Mouse (Mus musculus) stomach, embryonic 14.5 days (tissue): ENCODE results near the gene Gps2. TPM values are rescaled to one million over a fixed set of nuclear protein-coding genes. Genes with fewer than 3 reads are reported as not detected.

Experiments
- ATAC-seq: fragments of 200-750 bp; cut with Nextera tagmentation; 2 replicates; pipeline ENCODE4 v1.8.0; 2017; ENCODE audit warnings: low read depth, moderate TSS enrichment; ENCODE audit not compliant: insufficient number of reproducible peaks, insufficient read depth, low FRiP score
- H3K27ac ChIP-seq: fragments of 300-500 bp; sonication (generic); 2 replicates; pipeline ENCODE4 v1.5.1; 2014; ENCODE audit warnings: mild to moderate bottlenecking, low read length, moderate library complexity, mixed read lengths
- H3K27me3 ChIP-seq: fragments of 300-500 bp; sonication (generic); 2 replicates; pipeline ENCODE4 v1.6.1; 2014; ENCODE audit warnings: low read length, control low read depth, mixed read lengths; ENCODE audit not compliant: control insufficient read depth, insufficient read depth
- H3K36me3 ChIP-seq: fragments of 300-500 bp; sonication (generic); 2 replicates; pipeline ENCODE4 v1.6.1; 2014; ENCODE audit warnings: mild to moderate bottlenecking, control low read depth, low read length, moderate library complexity, mixed read lengths; ENCODE audit not compliant: control insufficient read depth, insufficient read depth
- H3K4me1 ChIP-seq: fragments of 300-500 bp; sonication (generic); 2 replicates; pipeline ENCODE4 v1.6.1; 2014; ENCODE audit warnings: low read length, control low read depth, mixed read lengths; ENCODE audit not compliant: control insufficient read depth, insufficient read depth
- H3K4me2 ChIP-seq: fragments of 300-500 bp; sonication (generic); replicated peaks from 2 replicates; pipeline ENCODE4 v1.6.1; 2014; ENCODE audit warnings: low read depth, low read length, control low read depth
- H3K4me3 ChIP-seq: fragments of 300-500 bp; sonication (generic); 2 replicates; pipeline ENCODE4 v1.5.1; 2014; ENCODE audit warnings: low read depth, low read length, control low read depth
- H3K9ac ChIP-seq: fragments of 300-500 bp; sonication (generic); replicated peaks from 2 replicates; pipeline ENCODE4 v1.6.1; 2014; ENCODE audit warnings: low read depth, mild to moderate bottlenecking, control low read depth, low read length, moderate library complexity, mixed read lengths
- H3K9me3 ChIP-seq: fragments of 300-500 bp; sonication (generic); 2 replicates; pipeline ENCODE4 v1.6.1; 2016; ENCODE audit warnings: low read depth, low read length, control low read depth; ENCODE audit not compliant: control insufficient read depth
- whole genome bisulfite sequencing: fragments of 180-500 bp; shearing (Covaris S2); extraction: QIAGEN DNeasy Blood & Tissue Kit; methylation state at CpG from one replicate; pipeline ENCODE4 v1.1.7; 2014; 5-methylcytosine and 5-hydroxymethylcytosine counted together
- polyA plus RNA-seq: library from polyadenylated mRNA; unstranded; fragments of >200 nt; fragmentation: Nextera tagmentation; extraction: Ambion mirVana; gene quantifications from 2 replicates; pipeline ENCODE4 v1.2.1, GENCODE M21; 2014

Gene Gps2
- polyA plus RNA-seq, 1 experiment from 2014 or later = 80.0 TPM

- Histone ChIP-seq H3K9ac (no peak overlapping the region), H3K4me1 (peaks cover 16% of the 10 kb centered on the region; the same call in 1 of the 2 replicates), H3K9me3 (no peaks in the 10 kb centered on the region), H3K27me3 (no peaks in the 10 kb centered on the region), H3K36me3 (no peaks in the 10 kb centered on the region), H3K27ac (no peak overlapping the region), H3K4me3 (no peak overlapping the region), H3K4me2 (no peak overlapping the region)
- ATAC-seq = no peak
- WGBS = 66% methylated on average over 4 of the region's 4 CpGs
Measured at GRCm38 (mm10) chr11:69933066-69933465, 19.4 kb downstream of the Gps2 start.

- ATAC-seq = peak; percentile 64
- no peaks in the 10 kb centered on the region for H3K27me3 ChIP-seq
- H3K9me3 ChIP-seq = no peaks in the 10 kb centered on the region
- WGBS = 1% methylated on average over 18 of the region's 18 CpGs
- no peak overlapping the region for H3K27ac ChIP-seq
- peak overlapping the region; percentile 5; the same call in 1 of the 2 replicates for H3K4me3 ChIP-seq
- H3K9ac ChIP-seq = no peak overlapping the region
- peaks cover 16% of the 10 kb centered on the region; the same call in 1 of the 2 replicates for H3K4me1 ChIP-seq
- H3K4me2 ChIP-seq = peak overlapping the region; percentile 34
- H3K36me3 ChIP-seq = no peaks in the 10 kb centered on the region
Measured at GRCm38 (mm10) chr11:69934169-69934568, 20.5 kb downstream of the Gps2 start.

- H3K9ac ChIP-seq = no peak overlapping the region
- WGBS = 13% methylated on average over 6 of the region's 6 CpGs
- no peaks in the 10 kb centered on the region for H3K27me3 ChIP-seq
- H3K4me3 ChIP-seq = peak overlapping the region; percentile 54; the same call in 1 of the 2 replicates
- ATAC-seq = no peak
- H3K4me1 ChIP-seq = peaks cover 16% of the 10 kb centered on the region; the same call in 1 of the 2 replicates
- peak overlapping the region; percentile 99 for H3K4me2 ChIP-seq
- H3K36me3 ChIP-seq = no peaks in the 10 kb centered on the region
- no peaks in the 10 kb centered on the region for H3K9me3 ChIP-seq
- H3K27ac ChIP-seq = no peak overlapping the region
Measured at GRCm38 (mm10) chr11:69934681-69935080, 21.0 kb downstream of the Gps2 start.

- 2% methylated on average over 51 of the region's 62 CpGs for WGBS
- Histone ChIP-seq H3K9me3 (no peaks in the 10 kb centered on the region), H3K27ac (no peak within 1 kb of the TSS), H3K36me3 (no peaks in the 10 kb centered on the region), H3K4me1 (peaks cover 16% of the 10 kb centered on the region; the same call in 1 of the 2 replicates), H3K4me2 (peak within 1 kb of the TSS; percentile 99), H3K9ac (peak within 1 kb of the TSS; percentile 48; the same call in 1 of the 2 replicates), H3K27me3 (no peaks in the 10 kb centered on the region), H3K4me3 (peak within 1 kb of the TSS; percentile 54)
- ATAC-seq = peak; percentile 91
Measured at GRCm38 (mm10) chr11:69935137-69935879, 21.6 kb downstream of the Gps2 start, which contains the start of gene Ybx2. Gene Ybx2 (plus strand): TSS chr11:69935796.

GRCm38 (mm10) chr11:69936156-69936555 is 22.5 kb downstream of the Gps2 start:
- Histone ChIP-seq H3K4me3 (peak overlapping the region; percentile 54), H3K4me1 (peaks cover 16% of the 10 kb centered on the region; the same call in 1 of the 2 replicates), H3K27me3 (no peaks in the 10 kb centered on the region), H3K36me3 (no peaks in the 10 kb centered on the region), H3K27ac (no peak overlapping the region), H3K4me2 (peak overlapping the region; percentile 99), H3K9ac (peak overlapping the region; percentile 48; the same call in 1 of the 2 replicates), H3K9me3 (no peaks in the 10 kb centered on the region)
- WGBS = under 1% methylated on average over 25 of the region's 30 CpGs
- no peak for ATAC-seq

GRCm38 (mm10) chr11:69936714-69937347 is 23.1 kb downstream of the Gps2 start:
- WGBS = 36% methylated on average over 9 of the region's 9 CpGs

GRCm38 (mm10) chr11:69937385-69937784 is 23.7 kb downstream of the Gps2 start:
- H3K27ac ChIP-seq = no peak overlapping the region
- WGBS = 26% methylated on average over 4 of the region's 4 CpGs
- H3K9ac ChIP-seq = no peak overlapping the region
- H3K9me3 ChIP-seq = no peaks in the 10 kb centered on the region
- ATAC-seq = no peak
- no peaks in the 10 kb centered on the region for H3K27me3 ChIP-seq
- no peak overlapping the region for H3K4me2 ChIP-seq
- H3K4me3 ChIP-seq = no peak overlapping the region
- peaks cover under 1% of the 10 kb centered on the region; the same call in 1 of the 2 replicates for H3K36me3 ChIP-seq
- H3K4me1 ChIP-seq = peaks cover 16% of the 10 kb centered on the region; the same call in 1 of the 2 replicates

More at GRCm38 (mm10) chr11:69936714-69937347, 23.1 kb downstream of the Gps2 start:
- Histone ChIP-seq H3K36me3 (no peaks in the 10 kb centered on the region), H3K4me1 (peaks cover 16% of the 10 kb centered on the region; the same call in 1 of the 2 replicates), H3K9ac (no peak overlapping the region), H3K27me3 (no peaks in the 10 kb centered on the region), H3K4me2 (peak overlapping the region; percentile 99), H3K4me3 (peak overlapping the region; percentile 54; the same call in 1 of the 2 replicates), H3K27ac (no peak overlapping the region), H3K9me3 (no peaks in the 10 kb centered on the region)
- no peak for ATAC-seq

GRCm38 (mm10) chr11:69937834-69938233 is 24.1 kb downstream of the Gps2 start:
- ATAC-seq = no peak
- Histone ChIP-seq H3K9ac (no peak overlapping the region), H3K9me3 (no peaks in the 10 kb centered on the region), H3K36me3 (peaks cover 4% of the 10 kb centered on the region; the same call in 1 of the 2 replicates), H3K4me1 (peaks cover 16% of the 10 kb centered on the region; the same call in 1 of the 2 replicates), H3K27ac (no peak overlapping the region), H3K4me2 (no peak overlapping the region), H3K4me3 (no peak overlapping the region), H3K27me3 (no peaks in the 10 kb centered on the region)
- 71% methylated on average over 5 of the region's 5 CpGs for WGBS
